Comparison of ENCODE assay signal across 10 mouse cellular contexts in genomic region chr11:121790671-121791094, GRCm38 (mm10). TPM values are rescaled to one million over a fixed set of nuclear protein-coding genes. Genes with fewer than 3 reads are reported as not detected.
DNase-seq lines count a peak whose midpoint lies in the region; ATAC-seq and TF ChIP-seq lines count a peak whose summit lies in the region.
"Had no signal": no experiment of that assay in that cellular context is flagged by ENCODE, and none has a peak within 500 bp of the region (broad histone marks: within the 10 kb centered on the region; RNA-seq: fewer than 3 reads in every experiment).

No protein-coding gene starts in this region.

- H3K27ac ChIP-seq in kidney, adult 2 months (ENCODE audit: insufficient read depth, low read depth, low read length): peak overlapping the region; percentile 59
- H3K27ac ChIP-seq in kidney, embryonic 15.5 days: no peak overlapping the region
- peak overlapping the region; percentile 48 for H3K27ac ChIP-seq in embryonic facial prominence, embryonic 15.5 days (replicated peaks)
- peak overlapping the region; percentile 0; the same call in 1 of the 2 replicates for H3K27ac ChIP-seq in macrophage
- no peak overlapping the region for H3K27ac ChIP-seq in thymus, adult 2 months (ENCODE audit: control insufficient read depth, insufficient read depth, low read length)
- H3K27ac ChIP-seq: embryonic facial prominence, embryonic 12.5 days had no signal

- no peak overlapping the region for H3K4me2 ChIP-seq in kidney, embryonic 15.5 days
- H3K4me2 ChIP-seq in embryonic facial prominence, embryonic 15.5 days (replicated peaks): no peak overlapping the region
- H3K4me2 ChIP-seq: embryonic facial prominence, embryonic 12.5 days had no signal

- no peak for TF ChIP-seq CTCF in kidney, adult 2 months (conservative IDR thresholded peaks at IDR 0.05; ENCODE audit: insufficient read depth, insufficient read length, low read depth, low read length)
- TF ChIP-seq CTCF in thymus, adult 2 months (IDR thresholded peaks at IDR 0.05; ENCODE audit: borderline replicate concordance, control insufficient read depth, extremely low read depth, insufficient read depth, low read length, poor library complexity): no peak

- TF ChIP-seq POLR2A in kidney, adult 2 months (IDR thresholded peaks at IDR 0.05; ENCODE audit: low read depth, low read length): no peak
- no peak for TF ChIP-seq POLR2A in thymus, adult 2 months (IDR thresholded peaks at IDR 0.05; ENCODE audit: control insufficient read depth, extremely low read depth, insufficient read depth, low read length, poor library complexity)

- DNase-seq in kidney, adult 2 months: peak; percentile 85
- peak; percentile 67 to 81 for DNase-seq in heart, postnatal 14 days
- DNase-seq in right cerebral cortex, postnatal 25 days: no peak
- no peak for DNase-seq in thymus, adult 2 months
- no peak for DNase-seq in left cerebral cortex, adult 8-10 months (ENCODE audit: low spot score in 2 of 2)

- no peaks in the 10 kb centered on the region for H3K36me3 ChIP-seq in kidney, adult 2 months (ENCODE audit: control insufficient read depth, insufficient read depth, low read length)
- H3K36me3 ChIP-seq in kidney, embryonic 15.5 days: no peaks in the 10 kb centered on the region
- H3K36me3 ChIP-seq in embryonic facial prominence, embryonic 15.5 days: no peaks in the 10 kb centered on the region
- no peaks in the 10 kb centered on the region for H3K36me3 ChIP-seq in macrophage (ENCODE audit: inconsistent target)
- no peaks in the 10 kb centered on the region for H3K36me3 ChIP-seq in thymus, adult 2 months (ENCODE audit: control insufficient read depth, insufficient read depth, low read length)
- H3K36me3 ChIP-seq: embryonic facial prominence, embryonic 12.5 days had no signal

- intact Hi-C loops in heart, postnatal 14 days (cut with DNase I): loop anchor here (5.0 kb wide), 1 partner anchor 88 kb away; the partner anchor contains the start of gene Metrnl

- H3K79me2 ChIP-seq in macrophage (ENCODE audit: inconsistent target): no peaks in the 10 kb centered on the region

- 66% methylated on average over 2 of the region's 2 CpGs for WGBS in kidney, adult 2 months
- WGBS in kidney, embryonic 15.5 days: 74% methylated on average over 2 of the region's 2 CpGs
- WGBS in embryonic facial prominence, embryonic 15.5 days: 67% methylated on average over 2 of the region's 2 CpGs
- 97% methylated on average over 2 of the region's 2 CpGs for WGBS in macrophage (ENCODE audit: missing documents)
- WGBS in thymus, adult 2 months: 99% methylated on average over 2 of the region's 2 CpGs

- H3K4me3 ChIP-seq in kidney, adult 2 months (ENCODE audit: insufficient read depth, low read depth, low read length): no peak overlapping the region
- H3K4me3 ChIP-seq in kidney, embryonic 15.5 days (replicated peaks): no peak overlapping the region
- H3K4me3 ChIP-seq in embryonic facial prominence, embryonic 15.5 days (replicated peaks): no peak overlapping the region
- H3K4me3 ChIP-seq in macrophage (ENCODE audit: inconsistent target): no peak overlapping the region
- no peak overlapping the region for H3K4me3 ChIP-seq in thymus, adult 2 months (ENCODE audit: control insufficient read depth, insufficient read depth, low read length)
- H3K4me3 ChIP-seq: embryonic facial prominence, embryonic 12.5 days had no signal

- H3K9ac ChIP-seq in kidney, embryonic 15.5 days: no peak overlapping the region
- H3K9ac ChIP-seq in embryonic facial prominence, embryonic 15.5 days: no peak overlapping the region
- H3K9ac ChIP-seq: embryonic facial prominence, embryonic 12.5 days had no signal

- H3K4me1 ChIP-seq in kidney, adult 2 months (ENCODE audit: control insufficient read depth, insufficient read depth, low read length): peaks cover 3% of the 10 kb centered on the region; the same call in 1 of the 2 replicates
- H3K4me1 ChIP-seq in kidney, embryonic 15.5 days: peaks cover 27% of the 10 kb centered on the region
- H3K4me1 ChIP-seq in embryonic facial prominence, embryonic 15.5 days: peaks cover 41% of the 10 kb centered on the region
- no peaks in the 10 kb centered on the region; the same call in 1 of the 2 replicates for H3K4me1 ChIP-seq in thymus, adult 2 months (replicated peaks; ENCODE audit: control insufficient read depth, insufficient read depth, low read length)

- no peaks in the 10 kb centered on the region for H3K9me3 ChIP-seq in kidney, embryonic 15.5 days (replicated peaks)
- H3K9me3 ChIP-seq in embryonic facial prominence, embryonic 15.5 days (replicated peaks): no peaks in the 10 kb centered on the region
- H3K9me3 ChIP-seq: embryonic facial prominence, embryonic 12.5 days had no signal

- no peaks in the 10 kb centered on the region for H3K27me3 ChIP-seq in kidney, adult 2 months (replicated peaks; ENCODE audit: control insufficient read depth, insufficient read depth, low read length)
- no peaks in the 10 kb centered on the region for H3K27me3 ChIP-seq in kidney, embryonic 15.5 days
- H3K27me3 ChIP-seq in embryonic facial prominence, embryonic 15.5 days: no peaks in the 10 kb centered on the region
- no peaks in the 10 kb centered on the region for H3K27me3 ChIP-seq in thymus, adult 2 months (ENCODE audit: control insufficient read depth, insufficient read depth, low read length)
- H3K27me3 ChIP-seq: embryonic facial prominence, embryonic 12.5 days had no signal

- ATAC-seq in kidney, embryonic 15.5 days (replicated peaks; ENCODE audit: low FRiP score): no peak
- no peak for ATAC-seq in embryonic facial prominence, embryonic 15.5 days (ENCODE audit: insufficient number of reproducible peaks, low FRiP score, low TSS enrichment, low read depth)

RNA-seq across cellular contexts. Expression of gene Ptchd3, which starts 39.4 kb away (rescaled TPM):
- not detected in 2 replicates for polyA plus RNA-seq in kidney, adult 2 months (2012; rRNA removed)
- polyA plus RNA-seq in kidney, embryonic 15.5 days (2015; fragmentation: Nextera tagmentation; extraction: Ambion mirVana): 0.08 and 0.12 TPM in 2 replicates
- polyA plus RNA-seq in embryonic facial prominence, embryonic 15.5 days (2015; fragmentation: Nextera tagmentation; extraction: Ambion mirVana): 0.08 and 0.11 TPM in 2 replicates
- total RNA-seq in heart, postnatal 14 days (2021): under 1 TPM; 0.38 to 0.39 TPM
- total RNA-seq in macrophage (2018; cell fraction: chromatin; rRNA removed): not detected
- total RNA-seq in macrophage (2018; cell fraction: cytosol; rRNA removed): not detected
- total RNA-seq in macrophage (2018; cell fraction: nucleus; rRNA removed): under 1 TPM in 1 of 26 experiments, not detected in 25; 0.25 TPM
- polyA plus RNA-seq in macrophage (2018): not detected in 3 replicates
- 0.04 TPM in 1 of 2 replicates, not detected in the other for polyA plus RNA-seq in thymus, adult 2 months (2012; rRNA removed)
- not detected for total RNA-seq in left cerebral cortex, adult 8-10 months (2022)
- polyA plus RNA-seq: embryonic facial prominence, embryonic 12.5 days; small intestine, adult 2 months had no signal

Comparison
In these comparisons a context has a peak if more than half of its experiments do, and no peak if none do; other contexts are left out.
1. H3K27ac ChIP-seq: peak in kidney, adult 2 months (single experiment), embryonic facial prominence, embryonic 15.5 days (single experiment) and macrophage (single experiment); none in kidney, embryonic 15.5 days (single experiment) and thymus, adult 2 months (single experiment).
2. DNase-seq: peak in kidney, adult 2 months (single experiment) and heart, postnatal 14 days (2 of 2); none in right cerebral cortex, postnatal 25 days (single experiment), thymus, adult 2 months (single experiment) and left cerebral cortex, adult 8-10 months (0 of 2).